Mouse (Mus musculus) mature B cell (primary cell): ENCODE data around the gene Fam3b.

Experiments
- in situ Hi-C: fragments of 300-500 bp; cut with MboI; formaldehyde crosslinking; loops from 2 replicates; pipeline ENCODE4 v1.14.3; 2019

Gene Fam3b

DNA sequence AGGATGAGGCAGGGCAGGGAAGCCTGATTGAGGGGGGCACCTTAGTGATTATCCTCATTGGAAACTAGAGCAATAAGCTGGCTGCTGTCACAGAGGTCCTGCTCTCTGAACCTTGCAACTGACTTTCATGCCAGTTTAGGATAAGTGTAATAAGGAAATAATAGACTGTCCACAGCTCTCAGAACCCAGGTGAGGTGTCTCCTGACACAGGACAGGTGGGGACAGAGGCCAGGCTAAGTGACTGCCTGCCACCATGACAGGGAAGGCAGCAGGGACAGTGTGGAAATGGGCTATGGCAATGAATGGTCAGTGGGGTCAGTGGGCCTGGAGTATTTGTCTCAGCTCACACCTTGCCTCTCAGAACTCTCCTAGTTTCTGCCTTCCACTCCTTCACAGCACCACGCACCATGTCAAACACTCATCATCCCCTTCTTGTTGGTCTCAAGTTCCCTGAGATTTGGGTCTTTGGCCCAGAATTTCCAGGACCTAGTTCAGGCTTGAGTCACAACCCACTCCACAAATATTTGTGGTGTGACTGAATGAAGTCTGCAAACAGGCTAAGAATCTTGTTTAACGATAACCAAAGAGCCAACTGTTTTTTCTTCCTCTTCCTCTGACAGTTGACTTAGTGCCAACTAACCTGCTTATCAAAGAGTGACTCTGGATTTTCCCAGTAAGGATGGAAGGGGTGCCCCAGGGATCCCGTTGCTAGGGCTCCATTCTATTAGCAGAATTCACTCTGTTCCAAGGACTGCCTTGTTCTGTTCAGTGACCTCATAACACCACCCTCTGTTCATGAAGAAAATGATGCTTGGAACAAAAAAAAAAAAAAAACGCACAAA, at the start of gene Fam3b:
TSS of gene Fam3b (minus strand) at position 718 of the 842 bp plus-strand sequence.
- in situ Hi-C loops = no loop called here

DNA sequence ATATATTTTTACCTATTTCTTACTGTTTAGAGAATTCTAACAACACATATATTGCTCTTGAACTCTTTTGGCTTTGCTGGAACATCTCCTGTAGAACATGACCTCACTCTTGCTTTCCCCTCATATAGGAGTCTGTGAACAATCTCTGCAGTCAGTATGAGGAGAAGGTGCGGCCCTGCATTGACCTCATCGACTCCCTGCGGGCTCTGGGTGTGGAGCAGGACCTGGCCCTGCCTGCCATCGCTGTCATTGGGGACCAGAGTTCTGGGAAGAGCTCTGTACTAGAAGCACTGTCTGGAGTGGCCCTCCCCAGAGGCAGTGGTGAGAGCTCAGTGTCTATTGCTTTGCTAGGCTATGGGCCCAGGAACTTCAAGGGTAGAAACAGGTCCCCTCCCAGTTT, 29.7 kb upstream of the Fam3b start:
- in situ Hi-C loops = no loop called here

GRCm38 (mm10) chr16:97536859-97537258, 22.2 kb upstream of the Fam3b start:
- in situ Hi-C loops = no loop called here

DNA sequence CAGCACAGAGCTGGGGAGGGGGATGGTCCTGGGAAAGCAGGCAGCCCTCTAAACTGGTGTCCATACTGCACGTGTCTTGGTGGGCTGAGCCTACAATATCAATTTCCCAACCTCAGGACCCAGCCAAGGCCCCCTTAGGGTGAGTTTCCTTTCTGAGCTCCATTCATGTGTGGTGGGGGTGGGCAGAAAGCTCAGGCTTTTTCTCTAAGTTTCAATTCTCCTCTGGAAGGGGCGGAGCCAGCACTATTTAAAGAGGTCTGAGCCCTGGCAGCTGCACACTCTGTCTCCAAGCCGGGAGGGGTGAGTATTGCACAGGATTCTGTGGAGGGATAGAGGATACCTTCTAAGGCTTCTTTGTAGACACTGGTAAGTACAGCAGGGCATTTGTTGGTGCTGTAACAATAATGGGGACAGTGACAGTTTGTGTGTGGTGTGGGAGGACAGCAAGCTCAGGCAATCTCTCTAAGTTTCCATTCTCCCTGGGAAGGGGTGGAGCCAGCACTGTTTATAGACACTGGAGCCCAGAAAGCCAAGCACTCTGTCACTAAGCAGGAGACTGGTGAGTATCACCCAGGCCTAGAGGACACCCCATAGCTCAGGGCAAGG, 21.3 kb upstream of the Fam3b start:
- in situ Hi-C loops = no loop called here

DNA sequence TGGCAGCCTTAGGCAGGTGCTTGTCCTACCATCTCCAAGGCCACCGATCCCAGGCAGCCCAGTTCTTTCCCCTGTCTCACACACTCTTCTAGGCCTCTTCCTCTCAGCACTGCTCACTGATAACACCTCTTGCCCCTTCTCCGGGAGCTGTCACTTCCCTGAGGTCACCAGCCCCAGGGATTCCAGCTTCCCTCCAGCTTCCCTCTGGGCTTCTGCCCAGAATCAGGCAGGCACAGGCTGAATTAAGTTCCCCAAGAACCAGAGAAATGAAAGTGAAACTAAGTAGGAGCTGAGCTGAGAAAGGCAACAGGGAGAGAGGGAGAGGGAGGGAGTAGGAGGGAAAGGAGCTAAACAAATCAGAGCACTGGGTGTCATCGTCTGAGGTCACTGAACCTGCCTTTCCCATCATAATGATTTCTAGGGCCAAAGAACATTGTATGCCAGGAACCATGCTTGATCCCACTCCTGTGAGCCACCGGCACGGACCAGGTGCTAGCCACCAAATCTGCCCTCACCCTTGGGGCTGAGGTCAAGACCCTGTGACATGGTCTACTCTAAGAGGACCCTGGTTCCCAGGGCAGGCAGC, 20.4 kb upstream of the Fam3b start:
- in situ Hi-C loops = no loop called here

DNA sequence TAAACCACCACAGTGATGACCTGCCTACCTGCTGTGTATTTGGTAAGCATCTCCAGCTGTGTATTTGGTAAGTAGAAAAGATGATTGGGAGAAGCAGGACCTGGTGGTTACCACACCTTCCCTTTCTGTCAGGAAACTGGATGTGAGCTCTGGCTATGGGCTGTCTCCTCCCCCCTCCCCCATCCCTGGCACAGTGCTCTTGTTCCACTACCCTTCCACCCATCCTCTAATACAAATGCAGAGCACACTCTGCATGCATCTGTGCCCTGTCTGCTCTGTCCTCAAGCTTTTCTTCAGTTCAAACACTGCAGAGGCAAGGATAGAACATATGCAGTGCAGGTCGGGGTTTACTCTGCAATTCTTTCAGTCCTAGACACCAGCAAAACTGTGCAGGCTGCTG, 19.8 kb upstream of the Fam3b start:
- in situ Hi-C loops = no loop called here

GRCm38 (mm10) chr16:97533751-97534150, 19.1 kb upstream of the Fam3b start:
- in situ Hi-C loops = no loop called here

- in situ Hi-C loops = no loop called here
Measured at GRCm38 (mm10) chr16:97533126-97533525, 18.5 kb upstream of the Fam3b start.

GRCm38 (mm10) chr16:97529241-97529640, 14.6 kb upstream of the Fam3b start:
- in situ Hi-C loops = no loop called here

DNA sequence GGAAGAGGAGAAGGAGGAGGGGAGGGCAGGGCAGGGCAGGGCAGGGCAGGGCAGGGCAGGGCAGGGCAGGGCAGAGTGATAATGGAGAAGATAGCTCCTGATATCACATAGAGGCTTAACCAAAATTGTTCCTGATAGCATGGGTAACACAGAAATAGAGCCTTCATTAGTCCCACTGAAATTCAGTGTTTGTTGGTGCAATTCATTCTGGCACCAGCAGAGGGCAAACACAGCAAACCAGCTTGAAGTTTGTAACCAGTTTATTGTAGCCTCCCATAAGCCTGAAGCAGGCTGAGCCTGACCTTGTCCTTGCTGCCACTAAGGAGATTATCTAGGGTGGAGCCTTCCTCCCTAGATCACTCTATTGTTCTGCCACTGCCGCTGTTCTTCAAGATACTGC, 8.4 kb upstream of the Fam3b start:
- in situ Hi-C loops = no loop called here

- in situ Hi-C loops = no loop called here
Measured at GRCm38 (mm10) chr16:97521983-97522382, 7.4 kb upstream of the Fam3b start.

GRCm38 (mm10) chr16:97516341-97516740, 1.7 kb upstream of the Fam3b start:
- in situ Hi-C loops = no loop called here

- in situ Hi-C loops = no loop called here
Measured at GRCm38 (mm10) chr16:97512347-97512751, 2.3 kb downstream of the Fam3b start.

DNA sequence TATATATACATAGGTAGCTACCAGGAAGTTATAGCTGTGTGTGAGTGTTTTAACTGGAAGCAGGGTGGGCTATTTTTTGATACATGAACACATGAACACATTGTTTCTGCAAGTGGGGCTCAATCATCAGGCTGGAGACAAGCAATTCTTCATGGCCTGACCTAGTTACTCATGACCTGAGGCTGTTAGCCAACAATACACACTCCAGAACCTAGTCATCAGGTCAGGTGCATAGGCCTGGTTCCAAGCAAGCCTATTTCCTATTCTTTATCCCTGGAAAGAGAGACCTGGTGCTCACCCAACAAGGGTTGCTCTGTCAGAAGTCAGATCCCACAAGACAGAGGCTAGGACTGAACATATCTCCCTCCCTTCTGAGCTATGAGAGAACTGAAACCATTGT, 3.1 kb downstream of the Fam3b start:
- in situ Hi-C loops = no loop called here

DNA sequence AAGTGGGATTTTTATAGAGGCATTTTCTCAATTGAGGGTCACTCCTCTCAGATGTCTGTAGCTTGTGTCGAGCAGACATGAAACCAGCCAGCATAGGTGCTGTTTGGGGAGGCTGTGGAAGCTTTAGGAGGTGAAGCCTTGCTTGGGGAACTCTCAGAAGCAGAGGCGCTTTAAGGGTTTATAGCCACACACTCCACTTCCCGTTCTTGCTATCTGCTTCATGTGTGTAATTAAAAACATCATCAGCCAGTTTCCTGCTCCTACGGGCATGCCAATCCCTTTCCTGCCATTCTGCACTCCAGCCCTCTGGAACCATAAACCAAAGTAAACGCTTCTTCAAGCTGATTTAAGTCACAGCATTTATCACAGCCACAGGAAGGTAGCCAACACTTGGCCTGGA, 3.8 kb downstream of the Fam3b start:
- in situ Hi-C loops = no loop called here

GRCm38 (mm10) chr16:97507783-97508182, 6.8 kb downstream of the Fam3b start:
- in situ Hi-C loops = no loop called here

DNA sequence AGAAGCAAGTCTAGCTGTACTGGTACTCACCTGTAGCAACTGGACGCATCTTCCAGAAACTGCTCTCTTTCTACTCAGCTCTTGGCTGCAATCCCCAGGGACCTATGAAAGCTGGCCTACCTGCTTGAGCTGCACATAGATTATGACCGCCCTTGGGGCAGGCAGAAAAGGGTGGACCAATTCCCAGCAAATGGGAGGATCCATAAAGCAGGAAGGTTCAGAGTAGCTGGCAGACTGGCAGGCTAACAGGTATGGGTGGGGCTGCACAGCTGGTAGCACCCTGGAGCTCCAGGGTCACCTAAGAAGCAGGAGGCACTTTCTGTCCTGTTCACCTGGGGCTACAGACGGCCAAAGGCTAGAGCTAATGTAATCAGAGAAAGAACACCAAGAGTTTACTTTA, 9.8 kb downstream of the Fam3b start:
- in situ Hi-C loops = no loop called here

DNA sequence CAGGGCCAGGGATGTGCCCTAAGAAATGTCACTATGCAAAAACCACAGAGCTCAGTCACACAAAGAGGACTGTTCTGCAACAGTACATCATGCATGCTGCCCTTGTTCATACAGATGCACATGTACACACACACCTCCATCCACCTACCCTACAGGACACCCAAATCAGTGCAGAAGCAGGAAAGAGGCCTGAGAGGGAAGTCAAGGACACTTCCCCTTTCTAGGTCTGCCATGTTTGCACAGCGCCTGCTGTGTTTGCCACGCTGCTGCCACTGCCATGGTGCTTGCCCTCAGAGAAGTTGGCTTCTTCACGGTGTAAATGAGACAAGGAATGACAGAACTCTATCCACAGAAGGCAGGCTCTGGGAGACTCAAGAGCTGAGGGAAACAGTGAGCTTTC, 10.8 kb downstream of the Fam3b start:
- in situ Hi-C loops = no loop called here

- in situ Hi-C loops = no loop called here
Measured at GRCm38 (mm10) chr16:97500901-97501300, 13.7 kb downstream of the Fam3b start.

- in situ Hi-C loops = no loop called here
Measured at GRCm38 (mm10) chr16:97499450-97499849, 15.2 kb downstream of the Fam3b start.

DNA sequence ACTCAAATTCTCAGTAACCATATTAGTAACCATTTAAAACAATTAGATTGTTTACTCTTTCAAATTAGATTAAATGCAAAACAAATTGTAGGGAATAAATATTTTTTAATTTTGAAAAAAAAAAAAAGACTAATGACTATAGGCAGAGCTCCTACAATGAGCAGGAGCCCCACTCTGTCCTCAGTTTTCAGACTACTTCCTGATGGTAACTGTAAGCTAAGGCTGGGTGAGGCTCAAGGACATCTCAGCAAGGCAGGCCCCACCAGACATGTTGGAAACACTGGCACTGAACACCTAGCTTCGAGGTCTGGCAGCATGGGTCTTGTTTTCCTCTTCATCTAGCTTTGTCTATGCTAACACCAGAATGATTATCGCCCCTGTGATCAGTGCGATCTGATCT, 16.5 kb downstream of the Fam3b start:
- in situ Hi-C loops = no loop called here

DNA sequence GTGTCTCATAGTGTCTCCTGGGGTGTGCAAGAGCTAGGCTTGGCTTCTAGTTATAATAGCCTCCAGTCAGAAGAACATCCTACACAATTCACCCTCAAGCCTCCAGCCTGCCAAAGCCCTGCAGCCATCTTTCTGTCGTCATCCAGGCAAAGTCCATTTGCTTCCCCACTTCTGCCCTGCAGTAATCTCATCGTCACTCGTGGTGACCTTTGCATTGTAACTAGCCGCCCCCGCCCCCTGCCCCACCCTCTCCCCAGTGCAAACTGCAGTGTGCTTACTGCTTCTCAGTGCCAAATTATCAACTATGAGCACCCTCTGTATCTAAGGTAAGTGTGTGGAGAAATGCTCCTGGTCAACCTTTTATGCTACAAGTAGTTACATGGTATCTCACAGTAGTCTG, 16.9 kb downstream of the Fam3b start:
- in situ Hi-C loops = no loop called here

- in situ Hi-C loops = no loop called here
Measured at GRCm38 (mm10) chr16:97496026-97496425, 18.6 kb downstream of the Fam3b start.
